Mouse (Mus musculus): Measurements from ENCODE around the gene Prss3.
"Not testable (repeated sequence)": the region's sequence is repeated elsewhere in the genome, so short reads cannot be mapped to it uniquely, and the experiment has no call there.

Gene Prss3

GRCm38 (mm10) chr6:41377578-41377977, at the start of gene Prss3:
Prss3 (minus strand) TSS chr6:41377678.
- DNase-seq (ENCODE audit: low spot score), result not testable (repeated sequence)

- not testable (repeated sequence) for DNase-seq (ENCODE audit: low spot score)
Observed at GRCm38 (mm10) chr6:41392056-41392455, 14.6 kb upstream of the Prss3 start, which contains the start of gene Gm5771. Gm5771 (plus strand) TSS chr6:41392356.

DNA sequence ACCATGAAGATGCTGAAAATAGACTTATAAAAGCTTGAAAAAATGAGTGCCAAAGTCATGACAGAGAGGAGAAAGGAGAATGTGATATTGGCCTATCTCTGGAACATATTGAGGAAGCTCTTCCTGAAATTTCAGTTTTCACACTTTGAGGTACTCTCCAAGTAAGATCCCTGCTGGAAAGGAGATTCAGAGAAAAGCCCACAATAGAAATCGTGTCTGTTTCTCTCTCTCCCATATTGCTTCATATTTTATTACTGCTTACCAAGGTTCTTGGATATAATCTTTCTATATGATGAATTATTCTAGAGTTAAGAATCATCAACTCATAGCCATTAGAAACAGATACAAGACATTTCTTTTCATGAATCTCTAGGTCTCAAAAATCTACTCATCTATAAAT, 14.2 kb upstream of the Prss3 start:
- DNase-seq (ENCODE audit: low spot score), result not testable (repeated sequence)

DNA sequence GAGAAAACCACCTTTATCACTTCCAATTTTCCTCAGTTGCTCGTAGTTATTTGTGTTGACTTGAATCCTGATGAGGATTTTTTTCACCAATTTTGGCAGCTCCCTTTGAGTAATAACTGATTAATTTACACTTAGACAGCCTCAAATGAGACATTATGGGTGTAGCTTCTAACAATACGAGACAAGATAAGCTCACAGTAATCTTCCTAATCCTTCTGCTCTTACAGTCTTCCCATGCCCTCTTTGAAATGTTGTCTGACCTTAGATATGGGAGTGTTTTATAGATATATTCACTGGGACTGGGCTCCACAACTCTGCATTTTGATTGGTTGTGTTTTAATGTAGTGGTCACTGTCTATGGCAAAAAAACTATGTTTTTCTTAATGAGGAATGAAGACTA, 9.3 kb upstream of the Prss3 start:
- no peak for DNase-seq (ENCODE audit: low spot score)

DNA sequence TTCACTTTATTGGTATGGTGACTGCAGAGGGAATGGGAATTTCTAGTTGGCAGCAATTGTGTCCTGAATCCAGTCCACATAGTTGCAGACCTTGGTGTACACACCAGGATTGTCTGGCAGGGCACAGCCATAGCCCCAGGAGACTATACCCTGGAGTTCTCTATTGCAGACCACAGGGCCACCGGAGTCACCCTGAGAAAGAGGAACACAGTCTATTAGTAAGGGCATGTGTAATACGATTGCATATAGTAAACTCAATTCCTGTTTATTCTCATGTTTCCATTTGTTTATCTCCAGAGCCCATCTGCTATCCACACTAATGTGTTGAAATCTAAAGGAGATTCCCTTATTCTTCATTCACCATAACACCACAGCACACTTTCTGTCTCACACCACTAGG, 3.7 kb downstream of the Prss3 start:
- DNase-seq (ENCODE audit: low spot score), result not testable (repeated sequence)

DNA sequence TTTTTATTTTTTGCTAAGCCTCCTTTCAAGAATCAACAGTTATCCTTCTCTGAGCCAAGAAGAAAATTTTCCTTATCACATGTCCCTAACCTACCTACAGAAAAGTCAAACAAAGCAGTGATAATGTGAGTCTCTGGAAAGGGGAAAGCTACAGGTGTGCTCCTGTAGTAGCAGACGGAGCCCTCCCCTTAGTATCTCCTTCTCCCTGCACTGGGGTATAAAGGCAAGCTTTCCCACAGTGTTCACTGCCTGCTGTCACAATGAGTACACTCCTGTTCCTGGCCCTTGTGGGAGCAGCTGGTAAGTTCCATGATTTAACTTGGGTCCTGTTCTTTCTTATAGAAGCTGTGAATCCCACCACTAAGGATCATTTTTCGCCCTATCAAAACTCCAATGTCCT, 23.5 kb downstream of the Prss3 start, which contains the start of gene Try10:
TSS of gene Try10 (plus strand) at position 174 of the 400 bp plus-strand sequence.
- DNase-seq (ENCODE audit: low spot score), result no peak
